Mouse (Mus musculus) midbrain, embryonic 12.5 days (tissue): ENCODE data around the gene Osbpl3. TPM values are rescaled to one million over a fixed set of nuclear protein-coding genes. Genes with fewer than 3 reads are reported as not detected.
"Not testable (repeated sequence)": the region's sequence is repeated elsewhere in the genome, so short reads cannot be mapped to it uniquely, and the experiment has no call there.

ENCODE experiments used
- ATAC-seq: fragments of 200-750 bp; cut with Nextera tagmentation; 2 replicates; pipeline ENCODE4 v1.8.0; 2017; ENCODE audit warnings: low read depth, moderate TSS enrichment, moderate library complexity; ENCODE audit not compliant: low FRiP score
- H3K27ac ChIP-seq: fragments of 300-500 bp; sonication (generic); replicated peaks from 2 replicates; pipeline ENCODE4 v1.5.1; 2016; ENCODE audit warnings: mild to moderate bottlenecking
- H3K27me3 ChIP-seq: fragments of 300-500 bp; sonication (generic); 2 replicates; pipeline ENCODE4 v1.6.1; 2016; ENCODE audit warnings: mild to moderate bottlenecking
- H3K36me3 ChIP-seq: fragments of 300-500 bp; sonication (generic); 2 replicates; pipeline ENCODE4 v1.6.1; 2016
- H3K4me1 ChIP-seq: fragments of 300-500 bp; sonication (generic); 2 replicates; pipeline ENCODE4 v1.6.1; 2016
- H3K4me2 ChIP-seq: fragments of 300-500 bp; sonication (generic); replicated peaks from 2 replicates; pipeline ENCODE4 v1.6.1; 2016; ENCODE audit warnings: mild to moderate bottlenecking, moderate library complexity
- H3K4me3 ChIP-seq: fragments of 300-500 bp; sonication (generic); 2 replicates; pipeline ENCODE4 v1.5.1; 2016; ENCODE audit warnings: mild to moderate bottlenecking
- H3K9ac ChIP-seq: fragments of 300-500 bp; sonication (generic); replicated peaks from 2 replicates; pipeline ENCODE4 v1.6.1; 2016; ENCODE audit warnings: mild to moderate bottlenecking, moderate library complexity
- H3K9me3 ChIP-seq: fragments of 300-500 bp; sonication (generic); 2 replicates; pipeline ENCODE4 v1.6.1; 2016; ENCODE audit warnings: mild to moderate bottlenecking
- WGBS: fragments of 180-500 bp; shearing (Covaris S2); methylation state at CpG from one replicate; pipeline ENCODE4 v1.1.7; 2016; 5-methylcytosine and 5-hydroxymethylcytosine counted together
- polyA plus RNA-seq: library from polyadenylated mRNA; unstranded; fragments of >200 nt; fragmentation: Nextera tagmentation; extraction: Ambion mirVana; gene quantifications from 2 replicates; pipeline ENCODE4 v1.2.1, GENCODE M21; 2016

Gene Osbpl3
- polyA plus RNA-seq, 1 experiment from 2014 or later, result 9.5 TPM

DNA sequence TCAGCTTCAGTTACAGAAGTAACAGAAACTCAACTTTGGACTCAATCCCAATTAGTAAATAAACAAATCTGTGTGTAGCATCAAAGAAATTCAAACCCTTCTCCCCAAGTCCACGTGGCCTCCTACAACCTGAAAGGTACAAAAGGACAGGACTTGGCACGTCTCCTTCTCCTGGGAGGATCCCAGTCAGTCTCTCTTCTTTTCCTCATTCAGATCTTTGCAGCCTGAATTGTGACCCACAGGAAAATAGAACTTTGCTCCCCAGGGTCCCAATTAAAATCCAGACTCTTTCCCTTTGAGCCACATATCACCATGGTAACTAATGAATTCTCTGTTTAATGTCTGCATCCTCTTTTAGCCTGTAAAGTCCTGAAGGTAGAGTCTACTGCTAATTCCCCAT, 10.4 kb downstream of the Osbpl3 start:
- ATAC-seq, result no peak
- Histone ChIP-seq H3K27ac (no peak overlapping the region), H3K4me2 (no peak overlapping the region), H3K9me3 (no peaks in the 10 kb centered on the region), H3K27me3 (no peaks in the 10 kb centered on the region), H3K9ac (no peak overlapping the region), H3K36me3 (no peaks in the 10 kb centered on the region), H3K4me3 (no peak overlapping the region), H3K4me1 (peaks cover 2% of the 10 kb centered on the region; the same call in 1 of the 2 replicates)
- 33% methylated on average over 2 of the region's 2 CpGs for WGBS

DNA sequence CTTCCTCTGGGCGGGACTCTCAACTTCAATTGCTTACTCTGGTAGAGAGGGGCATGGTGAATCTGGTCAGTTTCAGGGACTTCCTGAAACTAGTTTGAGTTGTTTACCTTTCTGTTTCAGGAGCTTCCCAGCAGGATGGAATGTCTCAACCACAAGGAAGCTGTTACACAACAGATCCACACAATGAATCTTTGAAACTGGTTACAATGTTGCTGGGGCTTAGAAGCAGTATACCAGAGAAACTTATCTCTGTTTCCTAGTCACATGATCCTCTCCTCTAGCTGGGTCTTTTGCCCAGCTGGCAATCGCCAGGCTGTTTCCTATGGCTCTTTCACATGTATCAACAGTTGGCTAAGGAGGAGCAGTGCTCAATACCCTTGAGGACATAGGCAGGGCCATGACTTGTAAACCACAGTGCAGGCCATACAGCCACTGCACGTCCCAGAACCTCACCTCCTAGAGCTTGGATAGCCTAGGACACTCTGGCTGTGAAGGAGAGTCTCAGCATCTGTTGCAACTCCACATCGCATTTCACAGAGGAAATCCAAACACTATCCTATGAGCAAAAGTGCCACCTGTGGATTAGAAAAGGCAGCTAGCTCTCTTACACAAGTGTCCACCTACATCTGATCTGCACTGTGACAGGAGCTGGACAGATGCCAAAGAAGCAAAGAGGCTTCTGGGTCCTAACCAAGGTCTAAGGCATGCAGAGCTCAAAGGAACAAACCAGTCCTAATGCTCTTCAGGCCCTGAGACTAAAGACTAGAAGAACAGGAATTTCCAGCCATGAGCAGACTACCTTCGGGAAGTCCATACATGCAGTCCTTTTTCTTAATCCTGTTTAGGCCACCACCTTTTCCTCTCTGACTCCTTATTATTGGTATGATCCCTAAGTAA, 14.8 kb downstream of the Osbpl3 start:
- WGBS, result 90% methylated on average over 5 of the region's 5 CpGs

DNA sequence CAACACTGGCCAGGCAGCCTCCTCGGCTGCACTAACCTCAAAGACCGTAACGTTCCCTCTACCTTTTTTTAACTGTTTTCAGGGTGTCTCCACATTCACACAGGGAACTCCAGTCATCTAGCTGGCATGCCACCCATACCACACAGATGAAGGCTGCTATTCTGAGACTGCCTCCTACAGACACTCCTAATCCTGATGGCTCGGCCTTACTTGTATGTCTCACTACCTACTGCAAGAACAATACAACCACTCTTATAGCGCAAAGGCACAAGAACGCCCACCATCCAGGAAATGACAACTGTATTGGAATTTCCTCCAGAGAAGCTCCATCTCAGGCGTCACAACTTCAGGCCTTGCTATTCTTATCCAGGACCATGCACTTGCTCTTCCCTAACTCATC, 15.8 kb downstream of the Osbpl3 start:
- ATAC-seq, result no peak
- H3K4me2 ChIP-seq, result no peak overlapping the region
- H3K27ac ChIP-seq, result no peak overlapping the region
- H3K9ac ChIP-seq, result no peak overlapping the region
- no peaks in the 10 kb centered on the region for H3K4me1 ChIP-seq
- WGBS, result 91% methylated on average over 7 of the region's 7 CpGs
- H3K27me3 ChIP-seq, result no peaks in the 10 kb centered on the region
- no peaks in the 10 kb centered on the region for H3K9me3 ChIP-seq
- H3K4me3 ChIP-seq, result no peak overlapping the region
- H3K36me3 ChIP-seq, result no peaks in the 10 kb centered on the region

More for the DNA sequence above, 14.8 kb downstream of the Osbpl3 start:
- Histone ChIP-seq H3K4me3 (no peak overlapping the region), H3K9ac (no peak overlapping the region), H3K27me3 (no peaks in the 10 kb centered on the region), H3K27ac (no peak overlapping the region), H3K4me2 (no peak overlapping the region), H3K4me1 (peaks cover 2% of the 10 kb centered on the region; the same call in 1 of the 2 replicates), H3K36me3 (no peaks in the 10 kb centered on the region), H3K9me3 (no peaks in the 10 kb centered on the region)
- ATAC-seq, result no peak

DNA sequence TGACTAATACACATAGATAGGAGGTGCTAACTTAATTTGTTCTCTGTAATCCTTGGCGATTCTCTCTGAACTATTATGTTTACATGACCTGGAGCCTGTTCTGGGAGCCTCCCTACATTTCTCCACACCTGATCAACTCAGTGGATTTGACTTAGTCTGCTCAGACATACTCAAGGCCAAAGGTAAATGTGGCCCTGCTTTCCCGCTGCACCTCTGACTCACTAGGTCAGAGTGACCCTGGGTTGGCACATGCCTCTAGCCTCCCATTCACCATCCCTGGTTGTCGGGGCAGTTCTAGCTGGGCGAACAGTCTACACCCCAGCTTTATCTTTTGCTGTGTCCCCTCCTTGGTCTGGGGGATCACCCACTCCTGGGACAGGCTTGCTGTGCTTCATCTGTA, 17.1 kb downstream of the Osbpl3 start:
- H3K9ac ChIP-seq, H3K4me2 ChIP-seq, ATAC-seq, H3K27me3 ChIP-seq, H3K4me1 ChIP-seq, H3K36me3 ChIP-seq, H3K27ac ChIP-seq, H3K9me3 ChIP-seq, H3K4me3 ChIP-seq: not testable (repeated sequence)
- whole genome bisulfite sequencing, result 91% methylated on average over 4 of the region's 4 CpGs

GRCm38 (mm10) chr6:50437815-50438214, 18.2 kb downstream of the Osbpl3 start:
- H3K4me3 ChIP-seq, result no peak overlapping the region
- H3K4me1 ChIP-seq, result peaks cover 3% of the 10 kb centered on the region; the same call in 1 of the 2 replicates
- H3K27ac ChIP-seq, result no peak overlapping the region
- no peak overlapping the region for H3K9ac ChIP-seq
- 93% methylated on average over 2 of the region's 2 CpGs for WGBS
- no peaks in the 10 kb centered on the region for H3K9me3 ChIP-seq
- ATAC-seq, result no peak
- H3K27me3 ChIP-seq, result no peaks in the 10 kb centered on the region
- no peaks in the 10 kb centered on the region for H3K36me3 ChIP-seq
- H3K4me2 ChIP-seq, result no peak overlapping the region

GRCm38 (mm10) chr6:50436661-50437060, 19.3 kb downstream of the Osbpl3 start:
- Histone ChIP-seq H3K9me3 (no peaks in the 10 kb centered on the region), H3K4me2 (no peak overlapping the region), H3K9ac (no peak overlapping the region), H3K27me3 (no peaks in the 10 kb centered on the region), H3K27ac (no peak overlapping the region), H3K4me1 (peaks cover 7% of the 10 kb centered on the region; the same call in 1 of the 2 replicates), H3K36me3 (no peaks in the 10 kb centered on the region), H3K4me3 (no peak overlapping the region)
- 58% methylated on average over 2 of the region's 2 CpGs for WGBS
- no peak for ATAC-seq

DNA sequence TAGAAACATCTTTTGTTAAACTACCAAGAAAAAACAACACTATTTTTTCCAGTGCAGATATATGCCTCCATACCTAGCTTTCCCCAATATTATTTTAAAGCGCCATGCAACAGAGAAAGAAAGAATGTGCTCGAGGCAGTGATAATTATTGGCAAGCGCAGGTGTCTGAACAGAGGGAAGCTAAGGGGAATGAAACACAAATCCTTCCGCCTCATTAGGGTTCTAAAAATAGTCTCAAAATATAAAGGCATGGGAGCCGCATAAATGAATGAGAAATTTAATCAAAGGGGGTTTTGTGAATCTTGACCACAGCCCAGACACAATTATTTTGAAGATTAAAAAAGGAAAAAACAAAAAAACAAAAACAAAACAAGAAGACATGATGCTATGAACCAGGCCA, 23.5 kb downstream of the Osbpl3 start:
- Histone ChIP-seq H3K9ac (no peak overlapping the region), H3K27ac (no peak overlapping the region), H3K9me3 (no peaks in the 10 kb centered on the region)

GRCm38 (mm10) chr6:50429299-50429698, 26.7 kb downstream of the Osbpl3 start:
- Histone ChIP-seq H3K4me3 (no peak overlapping the region), H3K9ac (no peak overlapping the region), H3K36me3 (no peaks in the 10 kb centered on the region), H3K4me2 (no peak overlapping the region), H3K9me3 (no peaks in the 10 kb centered on the region), H3K27me3 (no peaks in the 10 kb centered on the region), H3K27ac (no peak overlapping the region), H3K4me1 (peaks cover 7% of the 10 kb centered on the region; the same call in 1 of the 2 replicates)
- WGBS, result 93% methylated on average over 7 of the region's 7 CpGs
- ATAC-seq, result no peak

More for the DNA sequence above, 23.5 kb downstream of the Osbpl3 start:
- no peak for ATAC-seq
- peaks cover 7% of the 10 kb centered on the region; the same call in 1 of the 2 replicates for H3K4me1 ChIP-seq
- no peak overlapping the region for H3K4me2 ChIP-seq
- WGBS, result 59% methylated on average over 5 of the region's 5 CpGs
- no peaks in the 10 kb centered on the region for H3K36me3 ChIP-seq
- H3K27me3 ChIP-seq, result no peaks in the 10 kb centered on the region
- no peak overlapping the region for H3K4me3 ChIP-seq

DNA sequence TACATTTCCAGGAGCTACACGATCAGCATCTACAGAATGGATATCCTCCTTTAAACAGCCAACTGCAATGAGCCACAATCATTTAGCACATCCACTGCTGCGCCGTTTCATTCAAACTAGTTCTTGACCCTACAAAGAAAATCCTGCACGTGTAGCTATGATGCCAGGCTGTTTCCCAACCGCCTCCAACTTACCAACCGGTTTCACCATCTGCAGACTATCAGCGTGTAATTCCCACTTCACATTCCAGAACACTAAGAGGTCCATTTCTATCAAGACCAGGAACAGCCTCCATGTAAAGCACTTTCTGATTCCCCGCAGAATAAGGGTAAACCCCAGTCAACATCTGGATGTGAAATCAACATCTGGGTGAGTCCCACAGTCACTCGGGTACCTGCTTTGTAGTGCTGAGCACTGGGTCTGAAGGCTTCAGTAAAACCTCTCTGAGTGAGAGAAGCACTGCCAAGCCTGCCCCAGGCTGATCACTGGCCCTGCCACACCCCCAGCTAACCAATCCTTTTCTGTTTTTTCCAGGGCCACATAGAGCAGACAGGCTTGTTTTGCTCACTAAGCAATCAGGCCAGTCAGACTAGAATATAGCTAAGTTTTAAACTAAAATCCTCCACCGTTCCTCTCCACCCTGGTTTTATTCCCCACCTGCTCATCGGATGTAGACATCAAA, 28.8 kb downstream of the Osbpl3 start:
- Histone ChIP-seq H3K27ac (no peak overlapping the region), H3K9me3 (no peaks in the 10 kb centered on the region), H3K4me1 (no peaks in the 10 kb centered on the region; the same call in 1 of the 2 replicates), H3K36me3 (no peaks in the 10 kb centered on the region), H3K4me2 (no peak overlapping the region), H3K9ac (no peak overlapping the region), H3K27me3 (no peaks in the 10 kb centered on the region), H3K4me3 (no peak overlapping the region)
- ATAC-seq, result no peak
- WGBS, result 94% methylated on average over 11 of the region's 11 CpGs

- no peaks in the 10 kb centered on the region for H3K36me3 ChIP-seq
- no peaks in the 10 kb centered on the region for H3K27me3 ChIP-seq
- no peak overlapping the region for H3K27ac ChIP-seq
- no peaks in the 10 kb centered on the region for H3K9me3 ChIP-seq
- H3K9ac ChIP-seq, result no peak overlapping the region
- no peak overlapping the region for H3K4me2 ChIP-seq
- no peak overlapping the region for H3K4me3 ChIP-seq
- WGBS, result 96% methylated on average over 4 of the region's 4 CpGs
- no peak for ATAC-seq
- H3K4me1 ChIP-seq, result no peaks in the 10 kb centered on the region; the same call in 1 of the 2 replicates
Measured at GRCm38 (mm10) chr6:50426571-50426970, 29.4 kb downstream of the Osbpl3 start.

DNA sequence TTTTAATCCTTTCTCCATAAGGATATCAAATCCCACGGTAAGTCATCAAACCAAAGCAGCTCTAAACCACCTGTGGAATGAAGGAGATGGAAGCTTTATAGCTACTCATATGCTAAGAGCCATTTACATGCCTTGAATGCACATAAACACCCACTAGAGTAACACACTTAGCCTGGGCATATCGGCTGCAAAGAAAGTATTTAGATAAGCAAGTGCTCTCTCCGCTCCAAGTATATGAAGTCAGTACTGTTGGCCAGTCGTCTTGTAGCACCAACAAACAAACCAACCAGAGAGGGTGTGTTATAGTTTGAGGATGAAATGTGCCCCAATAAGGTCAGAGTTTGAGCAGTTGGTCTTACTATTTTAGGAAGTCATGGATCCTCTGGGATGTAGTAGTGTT, 31.7 kb downstream of the Osbpl3 start:
- Histone ChIP-seq H3K36me3 (no peaks in the 10 kb centered on the region), H3K27ac (no peak overlapping the region), H3K4me3 (no peak overlapping the region), H3K9ac (no peak overlapping the region), H3K27me3 (no peaks in the 10 kb centered on the region), H3K9me3 (no peaks in the 10 kb centered on the region), H3K4me2 (no peak overlapping the region), H3K4me1 (no peaks in the 10 kb centered on the region; the same call in 1 of the 2 replicates)
- ATAC-seq, result no peak
- 91% methylated on average over 4 of the region's 4 CpGs for WGBS

GRCm38 (mm10) chr6:50420413-50420812, 35.6 kb downstream of the Osbpl3 start:
- Histone ChIP-seq H3K4me3 (no peak overlapping the region), H3K27ac (no peak overlapping the region), H3K4me2 (no peak overlapping the region), H3K4me1 (no peaks in the 10 kb centered on the region), H3K36me3 (no peaks in the 10 kb centered on the region), H3K27me3 (no peaks in the 10 kb centered on the region), H3K9me3 (no peaks in the 10 kb centered on the region; the same call in 1 of the 2 replicates), H3K9ac (no peak overlapping the region)
- 87% methylated on average over 2 of the region's 2 CpGs for WGBS
- no peak for ATAC-seq
